Mouse (Mus musculus): Measurements from ENCODE around the gene Crlf3. TPM values are rescaled to one million over a fixed set of nuclear protein-coding genes. Genes with fewer than 3 reads are reported as not detected.

The Crlf3 gene
- 5.2 and 5.8 TPM in 2 replicates for polyA plus RNA-seq (2012; rRNA removed)

DNA sequence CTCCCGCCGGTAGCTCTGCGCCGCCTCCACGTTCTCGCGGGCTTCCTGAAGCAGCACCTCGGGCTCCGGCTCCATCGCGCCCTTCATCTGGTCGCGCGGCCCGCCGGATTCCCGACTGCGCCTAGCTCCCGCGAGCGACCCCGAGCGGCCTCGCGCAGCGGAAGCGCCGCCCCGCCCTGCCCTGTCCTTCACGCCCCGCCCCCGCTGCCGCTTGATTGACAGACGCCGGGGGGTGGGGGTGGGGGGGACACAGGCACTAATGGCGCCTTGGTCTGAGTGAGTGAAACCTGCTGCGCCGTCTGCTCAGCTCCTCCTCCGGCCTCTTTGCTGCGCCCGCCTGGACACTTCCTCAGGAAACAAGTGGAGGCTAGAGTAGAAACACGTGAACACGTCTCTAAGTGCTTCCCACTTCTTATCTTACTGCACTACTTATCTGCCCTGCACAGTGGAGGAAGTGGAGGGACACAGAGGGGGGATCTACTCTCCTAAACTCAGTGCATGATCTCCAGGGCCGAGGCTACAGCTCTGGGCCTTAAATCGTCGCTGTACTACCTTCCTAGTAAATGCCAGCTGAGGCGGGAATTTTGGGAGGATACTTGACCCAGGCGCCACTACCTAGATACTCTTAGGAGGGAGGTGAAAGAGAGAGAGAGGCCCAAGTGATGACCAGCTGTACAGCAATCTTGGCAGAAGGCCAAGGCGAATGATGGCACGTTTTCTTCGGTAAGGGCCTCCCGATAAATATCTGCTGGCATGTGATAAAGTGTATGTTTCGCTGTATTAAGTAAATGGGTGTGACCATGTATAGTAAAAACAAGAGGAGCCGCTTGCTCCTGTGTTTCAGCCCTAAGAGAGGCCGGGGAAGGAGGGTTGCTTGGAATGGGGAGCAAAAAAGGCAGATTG, at the start of gene Crlf3:
Crlf3 (minus strand) TSS at position 166 of the 903 bp plus-strand sequence.

DNA sequence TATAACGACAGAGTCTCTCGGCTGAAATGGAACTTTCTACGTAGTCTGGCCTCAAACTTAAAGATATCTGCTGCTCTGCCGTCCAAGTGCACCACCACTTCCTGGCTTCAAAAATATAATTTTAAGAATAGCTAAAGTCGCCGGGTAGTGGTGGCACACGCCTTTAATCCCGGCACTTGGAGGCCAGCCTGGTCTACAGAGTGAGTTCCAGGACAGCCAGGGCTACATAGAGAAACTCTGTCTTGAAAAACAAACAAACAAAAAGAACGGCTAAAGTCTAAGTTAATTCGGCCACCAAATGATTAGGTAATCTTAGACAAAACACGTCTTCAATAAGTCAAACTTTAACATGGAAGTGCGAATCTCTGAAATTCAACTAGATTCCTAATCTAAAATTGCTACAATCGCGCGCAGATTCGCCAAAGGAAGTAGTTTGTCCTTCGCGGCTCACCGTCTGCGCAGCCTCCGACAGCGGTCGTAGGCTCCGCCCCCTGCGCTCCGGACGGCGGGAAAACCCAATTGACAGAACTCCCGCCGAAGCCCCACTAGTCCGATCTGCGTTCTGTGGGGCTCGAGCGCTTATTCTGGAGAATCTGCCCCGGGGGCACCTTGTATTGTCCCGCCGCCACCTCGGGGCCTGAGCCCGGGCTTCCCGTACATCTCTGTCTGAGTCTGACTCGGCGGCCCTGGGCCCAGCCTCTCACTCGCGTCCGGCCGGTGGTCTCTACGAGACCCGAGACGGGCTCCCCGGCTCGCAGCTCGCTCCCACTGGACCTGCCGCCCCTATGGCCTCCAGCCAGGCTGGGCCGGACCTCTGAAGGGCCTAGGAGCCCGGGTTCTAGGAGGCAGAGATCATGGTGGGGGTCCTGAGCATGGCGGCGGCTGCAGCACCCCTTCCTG, 8.4 kb upstream of the Crlf3 start, which contains the start of gene Atad5:
Atad5 (plus strand) TSS at position 484 of the 900 bp plus-strand sequence.

Other genes starting within 250 kb of the Crlf3 start
- gene Utp6, start 118.6 kb downstream of the Crlf3 start, polyA plus RNA-seq (2012; rRNA removed): 2.4 and 2.7 TPM in 2 replicates
- 2.2 and 2.7 TPM in 2 replicates for gene Suz12, start 87.9 kb downstream of the Crlf3 start, polyA plus RNA-seq (2012; rRNA removed)
- gene Atad5, start 8.4 kb upstream of the Crlf3 start, polyA plus RNA-seq (2012; rRNA removed): 0.35 and 0.36 TPM in 2 replicates
- gene Tefm, start 61.2 kb upstream of the Crlf3 start, polyA plus RNA-seq (2012; rRNA removed): 2.5 and 3.3 TPM in 2 replicates
- 6.4 and 8.2 TPM in 2 replicates for gene Adap2, start 73.1 kb upstream of the Crlf3 start, polyA plus RNA-seq (2012; rRNA removed)
- gene Rnf135, start 102.9 kb upstream of the Crlf3 start, polyA plus RNA-seq (2012; rRNA removed): 6.6 and 7.1 TPM in 2 replicates
- 4.0 and 5.0 TPM in 2 replicates for gene Rhot1, start 128.0 kb upstream of the Crlf3 start, polyA plus RNA-seq (2012; rRNA removed)
- gene Rhbdl3, start 219.9 kb upstream of the Crlf3 start, polyA plus RNA-seq (2012; rRNA removed): 5.1 and 5.9 TPM in 2 replicates

Measured in colon, adult 2 months (tissue).